Mouse (Mus musculus) spleen, adult 18-20 months (tissue): ENCODE data around the gene Hist1h2bh.

ENCODE experiments used
- DNase-seq, 2 experiments: peaks; one replicate each; pipeline ENCODE4 v3.0.0; 2022; ENCODE audit warnings: mixed read lengths in 2 of 2

The Hist1h2bh gene

DNA sequence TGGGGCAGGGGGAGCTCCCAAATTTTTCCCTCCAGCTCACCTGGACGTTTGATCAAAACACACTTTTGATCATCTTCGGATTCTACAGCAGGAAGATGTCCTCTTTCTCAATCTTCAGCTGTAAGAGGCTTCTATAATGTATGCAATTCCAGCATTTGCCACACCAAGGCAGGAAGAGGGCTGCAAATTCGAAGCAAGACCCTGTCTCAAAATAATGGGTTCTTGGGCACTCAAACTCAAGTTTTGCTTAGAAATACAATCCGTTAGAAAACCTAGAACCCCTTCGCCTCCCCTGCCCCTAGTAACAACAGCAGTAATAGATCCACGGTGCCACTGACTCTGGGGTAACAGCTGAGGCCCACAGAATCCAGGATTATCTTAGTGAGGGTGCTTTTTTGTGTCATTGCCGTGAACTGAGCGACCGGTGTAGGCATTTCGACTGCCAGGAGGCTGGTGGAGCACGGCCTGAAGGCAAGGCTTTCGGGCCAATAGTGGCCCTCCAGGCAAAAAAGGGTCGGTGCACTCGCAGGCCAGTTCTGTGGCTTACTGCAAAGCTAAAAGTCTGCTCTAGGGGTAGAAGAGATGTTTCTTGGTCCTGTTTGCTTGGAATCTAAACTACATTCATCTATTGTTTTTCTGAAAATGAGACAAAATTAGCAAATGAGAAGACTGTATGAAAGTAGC lies 37.4 kb downstream of the Hist1h2bh start:
- DNase-seq, result no peak

DNA sequence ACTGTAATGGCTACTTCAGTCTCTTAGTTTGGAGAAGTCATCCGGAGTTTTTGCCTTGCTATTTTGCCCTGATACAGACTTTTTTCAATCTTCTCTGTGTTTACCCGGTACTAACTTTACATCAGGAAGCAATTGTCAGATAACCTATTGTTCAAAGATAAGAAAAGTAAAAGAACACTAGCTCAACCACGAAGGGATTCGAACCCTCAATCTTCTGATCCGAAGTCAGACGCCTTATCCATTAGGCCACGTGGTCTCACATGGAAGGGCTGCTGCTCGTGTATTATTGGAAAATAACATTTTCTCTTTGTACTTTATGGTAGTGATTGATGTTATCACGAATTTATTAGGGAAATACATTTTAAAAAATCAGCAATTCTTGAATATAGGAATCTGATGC lies 39.4 kb downstream of the Hist1h2bh start:
- DNase-seq, result peak in 1 of 2 experiments; percentile 27

DNA sequence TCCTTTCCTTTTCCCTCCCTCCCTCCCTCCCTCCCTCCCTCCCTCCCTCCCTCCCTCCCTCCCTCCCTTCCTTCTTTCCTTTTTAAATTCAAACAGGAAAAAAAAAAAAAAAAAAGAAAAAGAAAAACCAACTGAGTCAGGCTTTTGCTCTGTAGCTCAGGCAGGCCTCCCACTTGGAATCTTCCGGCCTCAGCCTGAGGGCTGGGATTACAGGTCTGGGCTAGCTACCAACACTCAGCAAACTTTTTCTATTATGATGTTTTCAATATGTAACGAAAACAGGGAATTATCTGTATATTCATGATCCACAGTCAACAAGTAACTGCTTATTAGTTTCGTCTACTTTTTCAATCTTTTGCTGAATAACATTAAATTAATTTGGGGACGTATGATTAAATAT lies 40.3 kb downstream of the Hist1h2bh start:
- DNase-seq, result no peak

DNA sequence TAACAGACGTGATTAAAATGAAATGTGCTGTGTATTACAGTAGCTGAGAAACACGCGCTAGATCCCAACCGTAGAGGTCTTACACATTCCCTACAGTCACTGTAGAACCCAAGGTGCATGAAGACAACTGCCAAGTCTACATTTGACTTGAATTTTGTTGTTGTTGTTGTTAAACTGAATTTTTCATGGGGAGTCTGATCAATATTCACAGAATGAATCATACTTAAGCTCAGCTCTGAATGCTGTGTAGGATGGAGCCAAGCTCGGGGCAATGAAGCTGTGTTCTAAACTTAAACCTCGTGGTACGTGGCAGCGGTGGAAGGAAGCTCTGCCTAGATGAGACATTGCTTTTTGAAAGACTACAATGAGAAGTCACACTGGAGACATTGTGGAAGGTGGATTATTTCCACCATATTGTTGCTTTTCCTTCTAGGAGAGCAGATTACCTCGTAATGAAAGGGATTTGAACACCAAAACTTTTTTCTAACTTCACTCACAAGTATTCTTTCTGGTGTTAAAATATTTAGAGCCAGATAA lies 41.1 kb downstream of the Hist1h2bh start:
- DNase-seq, result no peak

DNA sequence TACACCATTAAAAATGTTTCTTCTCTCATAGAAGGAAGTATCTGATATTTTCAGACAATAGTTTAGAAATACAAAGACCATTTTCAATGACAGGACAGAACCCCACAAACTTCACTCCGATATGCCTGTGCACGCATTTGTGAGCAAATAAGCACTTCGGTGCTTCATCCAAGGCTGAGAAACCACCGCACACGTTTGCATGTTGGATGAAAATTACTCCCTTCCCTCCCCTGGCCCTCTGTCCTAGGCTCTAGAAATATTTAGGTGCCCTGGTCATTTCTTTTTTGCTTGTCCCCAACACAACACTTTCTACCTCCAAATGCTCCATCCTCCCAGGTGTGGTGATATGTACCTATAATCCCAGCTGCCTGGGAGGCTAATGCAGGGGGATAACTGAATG lies 41.7 kb downstream of the Hist1h2bh start:
- no peak for DNase-seq

DNA sequence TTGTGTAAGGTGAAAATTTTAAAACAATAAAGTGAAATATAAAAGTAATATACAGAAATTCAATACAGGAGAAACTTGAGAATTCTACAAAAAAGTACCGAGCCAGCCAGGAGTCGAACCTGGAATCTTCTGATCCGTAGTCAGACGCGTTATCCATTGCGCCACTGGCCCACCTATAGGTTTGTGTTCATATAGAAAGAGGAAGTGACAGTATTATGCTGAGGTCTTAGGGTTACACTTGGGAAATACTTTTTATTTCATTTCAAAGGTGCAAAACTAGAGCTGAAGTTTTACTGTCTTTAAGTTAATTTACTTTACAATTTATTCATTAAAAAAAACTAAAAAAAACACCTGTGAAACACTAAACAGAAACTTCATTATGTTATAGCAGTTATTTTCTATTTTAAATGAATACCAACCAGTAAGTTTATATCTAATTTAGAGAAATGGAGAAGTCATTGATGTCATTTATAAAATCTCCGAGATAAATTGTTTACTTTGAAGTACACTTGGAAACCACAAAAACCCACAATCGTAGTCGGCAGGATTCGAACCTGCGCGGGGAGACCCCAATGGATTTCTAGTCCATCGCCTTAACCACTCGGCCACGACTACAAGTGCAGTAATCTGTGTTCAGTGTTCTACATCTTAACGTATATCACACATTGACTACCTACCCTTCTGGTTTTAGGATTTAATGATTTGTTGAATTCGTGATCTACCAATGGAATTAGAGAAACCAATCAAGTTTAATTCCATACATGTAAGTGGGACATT lies 42.6 kb downstream of the Hist1h2bh start:
- peak; percentile 17 to 29 for DNase-seq

DNA sequence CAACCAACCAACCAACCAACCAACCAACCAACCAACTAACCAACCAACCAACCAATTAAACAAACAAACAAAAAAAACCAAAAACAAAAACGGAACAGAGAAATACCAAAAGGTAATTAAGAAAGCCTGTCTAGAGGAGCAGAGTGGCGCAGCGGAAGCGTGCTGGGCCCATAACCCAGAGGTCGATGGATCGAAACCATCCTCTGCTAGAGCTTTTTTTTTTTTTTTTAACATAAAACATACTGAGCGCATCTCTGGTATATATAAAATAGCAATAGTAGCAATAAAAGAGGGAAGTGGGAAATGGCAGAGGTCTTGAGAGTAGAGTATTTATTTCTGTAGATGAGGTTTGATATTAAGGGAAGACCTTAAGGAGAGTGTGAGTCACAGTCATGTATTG lies 43.2 kb downstream of the Hist1h2bh start:
- no peak for DNase-seq

DNA sequence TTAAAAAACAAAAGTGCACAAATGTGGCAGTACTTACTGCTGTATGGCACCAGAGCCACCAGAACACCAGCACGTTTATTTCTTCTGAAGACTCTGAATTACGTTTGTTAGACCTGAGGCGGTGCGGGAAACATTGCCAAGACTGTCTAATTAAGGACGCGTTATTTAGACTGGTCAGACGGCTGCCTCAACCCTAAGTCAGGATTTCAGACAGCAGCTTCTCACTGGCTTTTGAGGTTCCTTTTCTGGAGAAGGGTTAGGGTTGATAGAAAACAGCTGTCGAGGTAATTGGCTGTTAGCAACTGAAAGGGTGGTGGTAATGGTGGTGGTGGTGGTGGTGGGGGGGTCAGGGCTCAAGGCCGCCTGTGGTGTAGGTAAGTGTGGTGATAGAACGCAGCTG lies 44.5 kb downstream of the Hist1h2bh start:
- no peak for DNase-seq

DNA sequence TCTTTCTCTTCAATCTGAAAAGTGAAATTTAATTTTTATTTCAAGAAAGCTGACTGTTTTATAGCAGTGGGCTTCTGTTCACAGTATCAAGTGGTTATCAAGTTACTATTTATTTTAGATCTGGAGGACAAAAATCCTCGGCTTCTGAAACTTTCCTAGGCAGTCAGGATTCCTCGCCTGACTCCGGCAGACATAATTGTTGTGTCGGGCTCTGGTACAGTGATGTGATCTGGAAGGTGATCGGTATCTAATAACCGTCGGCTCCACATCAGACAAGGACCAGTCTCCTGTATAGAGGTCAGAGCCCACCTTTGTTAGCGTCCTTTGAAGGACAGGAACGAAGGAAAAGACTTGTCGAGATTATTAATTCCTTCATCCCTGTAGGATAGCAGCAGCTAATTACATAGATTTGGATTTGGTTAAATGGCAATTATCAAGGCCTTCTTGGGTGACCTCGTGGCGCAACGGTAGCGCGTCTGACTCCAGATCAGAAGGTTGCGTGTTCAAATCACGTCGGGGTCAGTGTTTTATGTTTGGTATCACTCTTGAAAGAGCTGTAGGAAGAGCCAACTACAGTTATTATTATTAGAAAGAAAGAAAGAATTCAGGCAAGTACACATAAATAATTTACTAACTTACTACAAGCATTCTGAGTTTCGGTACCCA lies 45.4 kb downstream of the Hist1h2bh start:
- DNase-seq, result no peak

DNA sequence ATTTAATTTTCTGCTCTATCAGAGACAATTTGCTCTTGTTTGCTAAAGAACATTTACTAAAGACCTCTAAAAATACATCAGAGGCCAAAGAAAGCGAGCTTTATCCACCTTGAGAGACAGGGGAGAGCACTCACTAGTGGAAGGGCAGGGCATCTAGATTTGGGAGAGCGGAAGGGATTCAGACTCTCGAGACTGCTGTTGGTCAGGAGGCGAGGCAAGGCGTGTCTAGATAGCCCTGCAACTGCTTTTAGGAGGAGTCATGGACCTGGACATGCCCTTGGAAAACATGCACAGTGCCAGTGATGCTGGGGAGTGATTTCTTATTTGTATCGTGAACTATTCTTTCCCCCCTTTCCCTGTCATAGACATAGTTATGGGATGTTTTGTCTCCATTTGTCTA lies 47.7 kb downstream of the Hist1h2bh start:
- no peak for DNase-seq

DNA sequence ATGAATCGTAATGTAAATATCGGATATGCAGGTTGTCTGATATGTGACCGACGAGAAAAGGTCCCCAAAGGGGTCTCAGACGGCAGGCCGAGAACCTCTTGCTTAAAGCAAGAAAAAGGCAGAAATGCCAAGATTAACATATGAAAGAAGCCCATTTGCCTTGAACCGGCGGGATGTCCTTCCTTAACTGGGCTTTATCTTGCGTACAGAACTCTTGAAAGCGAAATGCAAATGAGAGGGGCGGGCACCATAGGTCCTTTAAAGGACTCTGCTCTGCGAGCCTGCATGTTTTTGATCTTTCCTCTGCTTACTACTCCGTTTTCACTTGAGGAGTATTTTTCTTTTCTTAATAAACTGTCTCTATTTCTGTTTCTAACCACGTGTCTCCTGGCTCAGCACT lies 51.2 kb downstream of the Hist1h2bh start:
- DNase-seq, result no peak
